Mouse (Mus musculus): ENCODE results near the gene Nr4a1.

The Nr4a1 gene

DNA sequence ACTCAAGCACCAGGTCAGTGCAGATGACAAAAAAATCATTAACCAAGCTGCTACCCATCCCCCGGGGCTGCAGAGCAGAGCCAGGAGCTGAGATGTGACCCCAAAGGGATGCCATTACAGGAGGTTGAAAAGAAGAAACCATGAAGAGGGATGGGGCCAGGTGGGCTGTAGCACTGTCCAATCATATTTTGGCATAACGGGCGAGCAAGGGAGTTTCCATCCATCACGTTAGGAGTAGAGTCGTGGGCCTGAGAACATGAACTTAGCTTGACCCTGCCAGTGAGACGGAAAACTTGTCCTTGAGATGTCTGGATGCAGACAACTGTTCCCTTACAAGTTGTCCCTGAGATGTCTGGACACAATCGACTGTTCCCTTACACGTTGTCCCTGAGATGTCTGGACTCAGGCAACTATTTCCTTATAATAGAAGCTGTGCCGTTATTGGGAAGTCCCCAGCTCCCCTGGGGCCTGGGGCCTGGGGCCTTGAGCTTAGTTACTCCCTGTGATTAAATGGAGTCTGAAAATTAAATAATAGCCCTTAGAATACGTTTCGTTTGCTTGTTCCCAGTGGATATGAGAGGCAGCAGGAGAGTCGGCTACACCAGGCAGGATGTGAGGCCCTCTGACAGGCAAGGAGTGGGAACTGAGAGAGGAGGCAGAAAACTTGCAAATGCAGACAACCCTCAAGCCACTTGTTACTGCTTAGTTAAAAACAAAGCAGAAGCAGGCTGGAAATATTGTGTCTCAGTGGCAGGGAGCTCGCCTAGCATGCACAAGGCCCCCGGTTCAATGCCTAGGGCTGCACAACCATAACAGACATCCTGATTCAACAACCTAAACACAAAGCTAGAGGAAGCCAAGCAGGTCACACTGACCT lies 65.1 kb downstream of the Nr4a1 start:
- no peak for TF ChIP-seq GATA4 (IDR thresholded peaks at IDR 0.05; ENCODE audit: insufficient replicate concordance, low read length)

DNA sequence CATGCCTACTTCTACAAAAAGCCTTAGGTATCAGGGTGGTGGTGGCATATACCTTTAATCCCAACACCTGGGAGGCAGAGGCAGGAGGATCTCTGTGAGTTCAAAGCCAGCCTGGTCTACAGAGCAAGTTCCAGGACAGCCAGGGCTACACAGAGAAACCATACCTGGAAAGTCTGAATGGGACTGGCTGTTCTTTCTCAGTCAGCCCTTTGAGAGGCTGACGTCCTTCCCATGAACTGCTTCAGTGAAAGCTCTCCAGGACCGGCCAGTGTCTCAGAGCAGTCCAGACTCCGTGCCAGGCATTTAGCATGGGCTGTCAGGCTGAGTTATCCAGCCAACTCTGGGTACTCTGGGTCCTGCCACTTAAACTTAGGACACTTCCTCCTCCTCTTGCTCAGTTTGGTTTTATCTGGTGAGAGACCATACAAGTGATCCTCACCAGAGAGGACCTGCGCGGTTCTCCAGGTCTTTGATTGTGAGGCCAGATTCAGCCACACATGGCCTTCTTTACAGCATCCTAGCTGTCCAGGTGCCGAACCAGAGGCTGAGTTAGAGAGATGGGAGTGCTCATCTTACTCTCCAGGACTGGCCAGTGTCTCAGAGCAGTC lies 66.0 kb downstream of the Nr4a1 start:
- no peak for TF ChIP-seq GATA4 (IDR thresholded peaks at IDR 0.05; ENCODE audit: insufficient replicate concordance, low read length)

DNA sequence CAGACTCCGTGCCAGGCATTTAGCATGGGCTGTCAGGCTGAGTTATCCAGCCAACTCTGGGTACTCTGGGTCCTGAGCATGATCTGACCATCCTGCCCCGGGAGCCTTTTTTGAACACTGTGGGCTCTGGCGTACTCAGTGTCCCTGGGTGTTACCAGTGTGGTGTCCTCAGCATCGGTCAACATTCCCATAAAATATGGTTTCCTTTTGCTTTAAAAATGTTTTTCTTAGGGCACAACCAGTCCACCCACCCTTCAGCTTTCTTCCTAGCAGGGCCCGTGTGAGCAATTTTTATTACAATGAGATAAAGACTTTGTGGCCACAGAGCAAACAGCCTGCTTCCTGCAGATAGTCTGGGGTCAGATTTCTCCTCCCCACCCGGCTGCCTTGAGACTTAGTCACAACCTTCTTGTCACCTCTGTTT lies 66.6 kb downstream of the Nr4a1 start:
- TF ChIP-seq GATA4 (IDR thresholded peaks at IDR 0.05; ENCODE audit: insufficient replicate concordance, low read length): peak; percentile 93

DNA sequence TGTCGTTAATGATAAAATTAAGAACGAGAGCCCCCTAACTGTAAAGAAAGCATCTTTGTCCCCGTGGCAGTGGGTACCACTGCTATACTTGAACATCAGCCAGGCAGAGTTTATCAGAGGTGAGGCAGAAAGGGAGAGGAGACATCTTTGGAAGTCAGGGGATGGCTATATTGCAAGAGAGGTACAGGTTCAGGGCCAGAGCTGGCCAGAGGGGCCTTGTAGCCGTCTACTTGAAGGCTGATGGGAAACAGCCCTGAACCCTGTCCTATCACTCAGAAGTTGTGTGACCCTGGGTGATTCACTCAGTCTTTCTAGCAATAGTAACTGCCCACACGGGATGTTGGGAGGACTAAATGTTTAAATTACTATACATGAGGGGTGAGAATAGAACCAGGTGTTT lies 67.1 kb downstream of the Nr4a1 start:
- TF ChIP-seq GATA4 (IDR thresholded peaks at IDR 0.05; ENCODE audit: insufficient replicate concordance, low read length): no peak

DNA sequence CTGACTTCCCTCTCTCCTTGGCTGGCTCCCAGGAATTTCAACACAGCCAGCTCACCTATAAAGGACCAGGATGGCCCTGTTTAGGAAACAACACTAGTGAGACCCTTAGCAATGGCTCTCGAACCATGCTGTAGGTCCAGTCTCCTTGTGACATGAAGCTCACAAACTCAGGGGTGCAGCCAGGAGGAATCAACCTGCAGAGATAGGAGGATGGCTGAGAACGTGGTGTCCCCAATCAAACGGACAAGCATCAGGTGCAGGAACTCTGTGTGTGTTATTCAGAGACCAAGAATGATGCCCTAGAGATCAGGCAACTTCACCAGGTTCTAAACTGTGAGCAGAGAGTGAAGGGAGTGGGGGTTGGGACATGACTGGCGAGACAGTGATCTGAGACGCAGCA lies 68.0 kb downstream of the Nr4a1 start:
- TF ChIP-seq GATA4 (IDR thresholded peaks at IDR 0.05; ENCODE audit: insufficient replicate concordance, low read length): no peak

DNA sequence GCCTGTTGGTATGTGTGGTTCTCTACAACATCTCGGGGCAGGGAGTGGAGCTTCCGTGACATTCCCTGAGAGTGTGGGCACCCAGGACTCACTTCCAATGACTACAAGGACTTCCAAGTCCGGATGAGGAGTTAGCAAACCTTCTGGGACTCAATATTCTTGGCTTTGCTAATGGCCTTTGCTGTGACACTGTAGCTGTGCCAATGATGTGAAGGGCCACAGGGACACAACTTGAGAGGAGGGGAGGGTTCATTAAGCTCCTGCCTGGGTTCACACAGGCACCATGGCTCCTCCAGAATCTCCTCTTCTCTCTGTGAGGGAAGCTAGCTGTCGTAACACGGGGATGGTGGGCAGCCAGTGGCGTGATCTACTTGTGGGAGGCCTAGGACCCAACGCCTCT lies 68.6 kb downstream of the Nr4a1 start:
- no peak for TF ChIP-seq GATA4 (IDR thresholded peaks at IDR 0.05; ENCODE audit: insufficient replicate concordance, low read length)

DNA sequence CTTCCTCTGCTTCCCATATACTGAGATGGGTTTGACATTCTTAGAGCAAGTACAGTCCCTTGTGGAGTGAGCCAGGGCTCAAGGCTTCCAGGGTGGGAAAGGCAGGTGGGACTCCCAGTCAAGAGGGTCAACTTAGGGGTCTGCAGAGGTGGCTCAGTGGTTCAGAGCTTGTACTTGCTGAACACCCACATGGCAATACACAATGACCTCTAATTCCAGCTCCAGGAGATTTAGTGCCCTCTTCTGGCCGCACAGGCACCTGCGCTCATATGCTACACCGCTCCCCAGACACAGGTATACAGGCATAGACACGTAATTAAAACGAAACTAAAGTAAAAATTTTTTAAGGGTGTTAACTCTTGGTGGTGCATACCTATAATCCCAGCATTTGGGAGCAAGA lies 69.4 kb downstream of the Nr4a1 start:
- TF ChIP-seq GATA4 (IDR thresholded peaks at IDR 0.05; ENCODE audit: insufficient replicate concordance, low read length): no peak
